Mouse (Mus musculus): ENCODE data around the gene Fbxl17.

Fbxl17 gene

DNA sequence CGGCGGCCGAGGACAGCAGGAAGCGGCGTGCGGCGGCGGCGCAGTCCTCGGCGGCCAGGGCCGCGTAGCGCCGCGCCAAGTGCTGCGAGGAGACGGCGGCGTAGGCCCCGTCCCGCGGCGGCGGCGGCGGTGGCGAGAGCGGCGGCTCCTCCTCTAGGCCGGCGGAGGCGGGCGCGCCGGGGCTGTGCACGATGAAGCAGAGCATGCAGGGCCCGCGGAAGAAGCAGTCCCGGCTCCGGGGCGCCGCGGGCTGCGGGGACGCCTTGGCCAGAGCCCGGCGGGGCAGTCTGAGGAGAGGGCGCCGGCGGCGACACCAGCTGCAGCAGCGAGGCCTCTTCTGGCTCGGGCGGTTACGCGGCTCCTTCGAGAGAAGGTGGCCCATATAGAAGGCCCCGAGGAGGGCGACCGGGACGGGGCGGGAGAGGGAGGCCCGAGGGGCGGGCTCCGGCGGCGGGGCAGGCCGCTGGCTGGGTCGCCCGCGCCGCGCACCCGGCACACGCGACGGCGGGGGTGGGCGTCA lies at the start of gene Fbxl17:
Gene Fbxl17, minus strand, starts transcription at position 382 of the 520 bp plus-strand sequence.
- DNase-seq = peak; percentile 67

DNA sequence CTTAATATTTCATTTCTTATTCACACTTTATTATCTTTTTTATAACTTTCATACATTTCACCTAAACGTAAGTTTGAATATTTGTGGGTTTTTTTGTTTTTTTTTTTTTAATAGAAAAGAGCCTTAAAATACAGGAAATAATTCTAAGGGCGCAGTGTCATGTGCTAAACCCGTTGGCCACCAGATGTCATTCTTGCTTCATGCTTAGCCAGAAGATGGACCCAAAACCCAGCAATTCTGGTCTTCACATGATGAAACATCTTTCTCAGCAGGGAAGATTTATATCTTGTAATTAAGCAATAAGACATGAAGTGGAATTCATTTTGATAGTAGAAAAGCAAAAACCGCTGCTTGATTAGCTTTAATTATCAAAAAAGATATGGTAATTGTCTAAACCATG lies 47.6 kb upstream of the Fbxl17 start:
- DNase-seq = no peak

DNA sequence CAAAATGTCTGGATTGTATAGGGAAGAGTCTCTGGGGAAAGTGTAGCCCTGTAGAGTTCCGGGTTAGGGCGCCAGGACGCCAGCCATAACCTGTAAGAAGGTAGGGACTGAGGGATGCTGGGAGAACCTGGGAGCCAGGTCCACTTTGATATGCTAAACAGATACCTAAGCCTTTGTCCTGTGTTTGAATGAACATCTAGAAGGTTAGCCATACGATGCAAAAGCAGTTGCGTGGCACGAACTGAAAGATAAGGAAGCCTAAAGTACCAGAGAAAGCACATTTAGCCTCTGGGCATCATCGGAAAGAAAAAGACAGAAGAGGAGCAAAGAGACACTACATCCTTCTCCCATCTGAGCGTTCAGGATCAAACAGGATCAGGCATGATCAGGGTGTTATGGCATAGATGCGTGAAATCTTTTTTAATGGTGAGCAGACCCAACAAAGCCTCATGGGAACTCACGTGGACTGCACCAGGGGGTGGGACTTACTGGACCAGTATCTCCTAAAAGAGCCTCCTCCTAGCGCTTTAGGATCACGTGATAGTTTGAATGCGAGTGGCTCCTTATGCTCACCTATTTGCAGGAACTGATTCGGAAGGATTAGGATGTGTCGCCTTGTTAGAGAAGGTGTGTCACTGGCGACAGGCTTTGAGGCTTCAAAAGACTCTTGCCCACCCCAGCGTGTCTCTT lies 34.9 kb upstream of the Fbxl17 start:
- no peak for DNase-seq

DNA sequence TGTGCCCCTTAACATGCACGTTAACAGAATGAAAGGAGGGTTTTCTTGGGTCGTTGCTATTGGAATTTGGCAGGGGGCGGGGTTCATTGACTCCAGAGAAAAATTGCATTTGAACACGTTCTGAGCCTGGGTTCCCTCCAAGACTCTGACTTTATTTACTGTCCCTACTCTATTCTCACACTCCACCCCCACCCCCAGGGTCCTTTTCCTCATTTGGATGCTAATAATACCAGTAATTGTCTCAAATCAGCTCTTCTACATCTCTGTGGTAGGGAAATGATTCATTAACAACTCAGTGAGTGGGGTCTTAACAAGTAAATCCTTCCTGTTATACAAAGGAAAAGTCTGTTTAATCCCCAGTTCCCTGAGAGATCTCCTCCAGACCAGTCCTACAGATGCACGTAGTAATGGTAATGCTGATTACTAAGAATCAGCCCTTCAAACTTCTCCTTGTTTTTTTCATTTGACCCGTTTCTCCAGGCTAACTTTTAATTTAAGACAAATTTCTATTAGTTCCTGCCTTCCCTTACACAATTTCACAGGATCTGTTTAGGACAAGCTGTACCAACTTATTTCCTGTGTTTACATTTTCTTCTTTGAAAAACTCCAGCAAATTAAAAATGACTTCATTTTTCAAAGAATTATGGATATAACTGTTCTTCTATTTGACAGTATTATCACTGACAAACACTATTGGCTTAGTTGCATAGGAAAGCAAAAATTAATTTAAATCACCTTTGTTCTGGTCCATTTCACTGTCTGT lies 33.4 kb upstream of the Fbxl17 start:
- DNase-seq = no peak

DNA sequence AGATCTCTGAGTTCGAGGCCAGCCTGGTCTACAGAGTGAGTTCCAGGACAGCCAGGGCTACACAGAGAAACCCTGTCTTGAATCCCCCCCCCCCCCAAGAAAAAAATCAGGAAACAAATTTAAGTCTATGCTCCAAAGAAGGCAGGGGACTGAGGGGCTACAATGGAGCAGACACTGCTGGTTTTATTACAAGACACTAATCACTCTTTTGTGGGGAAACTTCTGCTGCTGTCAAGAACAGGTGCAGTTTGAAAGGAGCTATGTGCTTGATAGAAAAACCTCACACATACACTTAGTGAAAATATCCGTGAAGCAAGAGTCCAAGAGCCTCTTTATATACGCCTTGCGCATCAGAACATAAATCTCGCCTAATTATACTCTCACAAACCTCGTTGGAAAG lies 29.7 kb upstream of the Fbxl17 start:
- no peak for DNase-seq

DNA sequence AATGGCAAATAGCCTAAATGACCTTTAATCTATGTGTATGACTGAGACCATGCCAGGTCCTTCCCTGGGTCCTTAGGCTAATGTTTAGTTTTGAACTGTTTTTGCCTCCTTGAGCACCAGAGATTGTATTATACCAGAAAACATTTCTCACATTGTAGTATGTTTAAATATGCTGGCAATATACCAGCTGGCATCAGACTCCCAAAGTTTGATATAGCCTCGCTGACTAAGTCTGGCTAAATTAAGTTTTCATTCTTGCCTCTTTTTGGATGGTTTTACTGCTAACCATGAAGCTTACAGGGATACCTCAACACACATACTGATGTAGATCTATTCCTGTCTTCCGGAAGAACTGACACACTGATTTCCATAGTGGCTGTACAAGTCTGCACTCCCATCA lies 20.9 kb upstream of the Fbxl17 start:
- peak; percentile 12 for DNase-seq

DNA sequence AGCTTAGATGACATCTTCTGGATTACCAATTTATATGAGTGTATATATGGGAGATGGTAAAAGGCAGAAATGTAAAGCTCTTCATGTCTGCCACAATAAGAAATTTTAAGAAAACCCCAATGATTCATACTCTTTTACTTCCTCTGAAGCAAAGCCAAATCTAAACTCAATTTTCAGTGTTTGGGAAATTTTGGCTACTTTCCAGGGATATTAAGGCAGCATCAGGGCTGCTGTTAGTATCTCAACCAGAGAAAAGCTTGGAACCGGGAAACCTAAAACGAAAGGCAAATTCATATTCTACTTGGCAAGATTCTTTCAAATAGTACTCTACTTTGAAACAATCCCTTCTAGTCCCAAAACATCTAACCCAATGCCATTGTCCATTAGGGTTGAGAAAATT lies 10.6 kb upstream of the Fbxl17 start:
- DNase-seq = no peak

DNA sequence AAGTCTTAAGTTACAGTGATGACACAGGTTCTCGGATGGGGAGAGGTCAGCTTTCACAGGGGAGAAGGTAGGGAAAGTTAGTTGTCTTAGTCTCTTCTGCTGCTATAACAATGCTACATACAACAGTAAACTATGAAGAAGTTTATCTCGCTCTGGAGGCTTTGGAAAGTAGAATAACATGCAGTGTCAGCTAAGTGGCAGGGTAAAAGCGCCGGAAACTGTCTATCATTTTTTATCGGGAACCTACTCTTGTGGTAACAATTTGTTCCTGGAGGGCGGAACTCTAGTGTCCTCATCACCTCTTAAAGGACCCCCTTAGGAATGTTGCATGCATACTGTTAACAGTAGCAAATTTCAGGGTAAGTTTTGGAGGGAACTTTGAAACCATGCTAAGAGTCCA lies 1.3 kb upstream of the Fbxl17 start:
- DNase-seq = no peak

DNA sequence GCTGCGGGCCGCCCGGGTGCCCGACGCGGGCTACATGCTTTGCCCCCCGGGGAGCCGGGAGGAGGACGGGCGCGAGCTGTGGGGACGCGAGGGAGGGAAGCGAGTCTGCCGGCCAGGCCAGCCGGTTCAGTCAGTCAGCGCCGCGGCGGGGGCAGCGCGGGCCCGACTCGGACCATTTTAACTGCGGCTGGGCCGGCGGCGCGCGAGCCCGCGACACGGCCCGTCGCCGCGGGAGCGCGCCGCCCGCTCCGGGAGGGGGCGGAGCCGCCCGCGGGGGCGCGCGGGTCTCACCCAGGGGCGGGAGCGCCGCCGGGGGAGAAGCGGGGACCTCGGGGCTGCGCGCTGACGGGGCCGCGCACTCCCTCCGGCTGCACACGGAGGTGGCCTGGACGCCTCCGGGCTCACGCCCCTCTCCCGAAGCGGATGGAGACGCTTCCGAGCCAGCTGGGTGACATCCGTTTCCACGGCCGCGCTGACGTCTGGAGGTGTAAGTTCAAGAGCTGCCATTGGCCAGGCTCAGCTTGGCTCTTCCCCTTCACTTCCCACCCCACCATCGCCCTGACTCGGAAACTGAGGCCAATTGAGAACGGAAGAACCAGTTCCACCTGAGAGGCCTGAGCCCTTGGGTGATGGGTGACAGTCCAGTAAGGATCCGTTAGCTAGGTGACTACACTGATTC lies 478 bp upstream of the Fbxl17 start:
- DNase-seq = peak; percentile 79

DNA sequence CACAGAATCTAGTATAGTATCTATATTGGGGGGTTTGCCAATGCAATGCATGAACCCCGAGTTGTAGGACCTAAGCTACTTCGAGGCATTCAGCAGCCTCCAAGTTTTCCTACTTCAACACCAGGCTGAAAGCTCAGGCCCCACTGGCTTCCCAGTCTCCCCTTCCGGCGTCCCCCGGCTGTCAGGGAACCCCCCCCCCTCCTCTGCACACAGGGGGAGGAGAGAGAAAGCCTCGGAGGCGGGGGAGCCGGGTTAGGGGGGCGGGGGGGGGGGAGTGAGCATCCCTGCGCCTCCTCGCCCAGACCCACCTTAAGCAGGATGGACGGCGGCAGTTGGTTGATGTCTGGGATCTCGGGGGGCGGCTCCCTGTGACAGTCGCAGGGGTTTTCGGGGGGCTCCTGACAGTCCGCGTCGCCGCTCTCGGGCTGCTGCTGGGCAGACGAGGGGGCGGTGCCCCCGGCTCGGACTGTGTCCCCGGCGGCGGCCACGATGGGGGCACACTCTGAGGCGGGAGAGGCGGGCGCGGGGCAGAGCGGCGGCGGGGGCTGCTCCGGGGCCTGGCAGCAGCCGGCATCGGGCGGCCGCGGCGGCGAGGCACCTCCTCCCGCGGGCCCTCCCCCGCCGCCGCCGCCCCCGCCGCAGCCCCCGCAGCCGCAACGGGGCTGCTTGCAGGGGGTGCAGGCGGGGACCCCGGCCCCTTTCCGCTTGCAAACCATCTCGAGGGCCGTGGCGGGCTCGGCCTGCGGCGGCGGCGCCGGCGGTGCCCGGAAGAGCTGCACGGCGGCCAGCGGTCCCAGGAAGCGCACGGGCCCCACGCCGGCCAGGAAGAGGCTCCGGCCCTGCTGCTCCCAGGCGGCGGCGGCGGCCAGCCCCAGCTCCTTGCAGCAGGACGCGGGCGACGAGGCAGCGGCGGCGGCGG lies 841 bp downstream of the Fbxl17 start:
- DNase-seq = peak; percentile 56

DNA sequence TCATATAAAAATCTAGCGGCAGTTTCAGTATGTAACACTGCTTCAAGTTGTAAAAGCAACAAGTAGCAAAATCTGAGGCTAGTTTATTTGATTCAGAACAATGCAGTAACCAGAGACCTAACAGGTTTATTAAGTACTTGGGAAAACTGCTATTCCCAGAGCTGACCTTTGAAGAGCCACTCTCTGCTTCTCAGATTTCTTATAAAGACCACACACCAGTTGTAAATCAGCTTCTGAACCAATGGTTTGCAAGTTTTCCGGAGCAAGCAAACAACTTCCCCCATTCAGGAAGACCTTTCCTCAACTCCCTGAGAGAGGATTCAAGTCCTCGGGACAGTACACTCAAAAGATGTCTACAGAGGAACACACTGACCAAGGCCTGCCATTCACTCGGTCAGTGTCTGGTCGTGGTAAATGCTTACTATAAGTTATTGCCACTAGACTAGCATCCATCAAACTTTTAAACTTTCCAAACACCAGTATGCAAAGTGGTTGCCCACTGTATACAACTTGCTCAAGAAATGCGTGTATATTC lies 1.6 kb downstream of the Fbxl17 start:
- no peak for DNase-seq

DNA sequence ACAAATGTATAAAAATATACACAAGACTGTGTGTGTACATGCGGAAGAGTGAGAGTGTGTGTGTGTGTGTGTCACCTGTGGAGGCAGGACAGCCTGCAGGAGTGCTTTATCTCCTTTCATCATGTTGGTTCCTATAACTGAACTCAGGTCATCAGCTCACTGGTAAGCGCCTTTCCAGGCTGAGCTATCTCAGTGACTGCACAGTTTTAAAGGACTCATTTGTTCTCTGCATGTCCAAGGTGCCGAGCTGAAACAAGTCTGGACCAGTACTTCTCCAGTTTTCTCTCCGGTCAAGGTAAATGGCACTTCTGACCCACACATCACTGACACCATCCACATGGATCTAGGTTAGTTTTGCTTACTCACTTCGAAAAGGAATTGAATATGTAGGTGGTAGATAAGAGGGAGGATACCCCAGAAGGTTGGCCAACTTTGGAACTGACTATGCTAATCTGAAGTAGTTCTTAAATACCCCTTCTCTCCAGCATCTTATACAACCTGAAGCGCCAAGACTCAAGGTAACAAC lies 2.5 kb downstream of the Fbxl17 start:
- DNase-seq = no peak

DNA sequence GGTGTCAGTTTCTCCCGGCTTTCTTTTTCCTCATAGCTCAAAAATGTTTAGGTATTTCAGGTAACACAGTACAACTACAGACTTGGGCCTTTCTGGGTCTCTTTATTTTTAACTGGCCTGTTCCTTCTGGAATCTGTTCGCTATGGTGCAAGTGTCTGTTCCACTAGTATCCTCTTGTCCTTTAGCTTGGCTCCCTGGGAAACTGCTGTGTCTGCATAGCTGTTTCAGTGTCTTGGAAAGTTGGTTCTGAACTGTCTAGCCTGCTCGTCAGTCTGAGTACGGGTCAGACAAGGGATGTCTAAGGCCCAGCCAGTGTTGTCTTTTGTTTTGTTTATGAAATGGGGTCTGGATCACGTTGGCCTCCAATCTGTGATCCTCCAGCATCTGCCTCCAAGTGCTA lies 3.7 kb downstream of the Fbxl17 start:
- DNase-seq = no peak

DNA sequence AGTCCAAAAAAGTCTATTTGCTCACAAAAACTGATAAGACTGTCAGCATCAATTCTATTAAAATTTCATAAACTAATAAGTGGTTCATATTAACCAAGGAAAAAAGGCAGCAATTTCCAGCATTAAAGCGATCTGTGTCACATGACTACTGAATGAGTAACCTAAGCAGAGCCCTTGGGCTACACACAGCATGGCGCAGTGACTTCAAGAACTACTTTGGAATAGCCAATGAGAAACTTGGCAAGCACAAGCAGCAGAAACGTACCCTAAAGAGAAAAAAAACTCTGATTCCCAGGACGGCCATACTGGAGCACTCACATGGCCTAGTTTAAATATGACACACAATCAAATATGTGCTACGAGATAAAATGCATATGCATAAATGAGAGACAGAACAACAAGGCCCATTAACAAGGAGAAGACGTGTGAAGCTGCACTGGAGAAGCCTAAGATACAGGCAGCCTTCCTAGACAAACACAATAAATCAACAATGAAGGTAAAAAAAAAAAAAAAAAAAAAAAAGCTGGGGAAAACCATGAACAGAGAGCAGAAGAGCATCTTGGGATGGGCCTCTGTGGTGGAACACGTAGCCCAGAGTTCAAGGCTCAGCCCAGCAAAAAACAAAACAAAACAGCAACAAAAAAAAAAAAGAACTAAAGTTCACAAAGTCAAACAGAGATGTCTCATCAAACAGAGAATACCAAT lies 5.8 kb downstream of the Fbxl17 start:
- no peak for DNase-seq

DNA sequence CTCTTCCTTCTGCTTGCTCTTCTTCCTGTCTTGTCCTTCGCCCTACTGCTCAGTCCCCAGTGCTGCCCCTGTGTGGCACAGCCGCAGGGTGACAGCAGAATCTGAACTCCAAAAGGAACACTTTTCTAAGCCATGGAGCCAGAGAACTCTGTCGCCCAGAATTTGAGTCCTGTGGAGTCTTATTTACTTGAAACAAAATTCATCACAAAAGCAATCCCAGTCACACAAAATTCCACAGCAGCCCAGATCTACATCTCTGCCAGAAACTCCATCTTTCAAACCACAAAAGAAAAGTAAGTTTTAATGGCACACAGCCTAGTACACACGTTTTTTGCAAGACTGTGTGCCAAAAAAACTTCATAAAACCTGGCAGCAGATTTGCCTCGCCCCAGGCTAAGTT lies 6.5 kb downstream of the Fbxl17 start:
- DNase-seq = no peak

DNA sequence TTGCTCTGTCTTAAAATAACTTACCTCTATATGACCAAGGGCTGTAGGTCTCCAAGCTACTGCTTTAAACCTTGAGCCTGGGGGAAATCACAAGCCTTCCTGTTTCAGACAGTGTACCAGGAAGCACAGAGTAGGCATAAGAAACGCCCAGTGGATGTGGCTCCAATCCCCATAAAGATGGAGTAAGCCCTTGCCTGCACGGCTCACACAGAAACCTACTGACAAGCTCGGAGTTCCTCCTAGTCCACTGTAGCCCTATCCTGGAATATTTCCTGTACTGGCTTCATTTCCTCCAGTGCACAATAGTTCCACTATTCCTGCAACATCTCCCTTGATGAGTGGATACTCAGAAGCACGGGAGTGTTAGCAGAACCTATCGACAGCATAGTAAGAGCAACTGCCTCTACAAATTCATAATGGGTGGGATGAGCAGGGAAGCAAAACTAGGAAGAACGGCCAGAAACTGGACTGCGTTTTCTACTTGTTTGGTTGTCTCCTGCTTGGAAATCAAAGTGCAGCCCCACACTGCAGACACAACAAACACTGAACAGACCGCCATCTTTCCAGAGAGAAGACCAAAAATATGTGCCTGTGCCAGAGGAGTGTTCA lies 7.0 kb downstream of the Fbxl17 start:
- no peak for DNase-seq

DNA sequence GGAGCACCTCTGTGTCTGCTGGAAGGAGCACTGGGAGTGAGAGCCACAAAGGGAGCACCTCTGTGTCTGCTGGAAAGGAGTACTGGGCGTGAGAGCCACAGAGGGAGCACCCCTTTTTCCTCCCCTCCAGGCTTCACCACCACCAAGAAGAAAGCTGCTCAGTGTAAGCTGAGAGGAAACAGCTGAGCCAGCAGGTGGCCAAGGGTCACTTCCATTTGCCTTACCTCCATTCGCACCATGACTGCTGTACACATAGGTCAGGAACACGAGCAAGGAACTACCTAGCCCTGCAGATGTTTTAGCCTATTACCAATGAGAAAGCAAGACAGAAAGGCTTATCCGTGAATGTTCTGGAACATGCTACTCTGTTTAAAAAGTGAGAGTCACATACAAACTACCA lies 10.3 kb downstream of the Fbxl17 start:
- no peak for DNase-seq

DNA sequence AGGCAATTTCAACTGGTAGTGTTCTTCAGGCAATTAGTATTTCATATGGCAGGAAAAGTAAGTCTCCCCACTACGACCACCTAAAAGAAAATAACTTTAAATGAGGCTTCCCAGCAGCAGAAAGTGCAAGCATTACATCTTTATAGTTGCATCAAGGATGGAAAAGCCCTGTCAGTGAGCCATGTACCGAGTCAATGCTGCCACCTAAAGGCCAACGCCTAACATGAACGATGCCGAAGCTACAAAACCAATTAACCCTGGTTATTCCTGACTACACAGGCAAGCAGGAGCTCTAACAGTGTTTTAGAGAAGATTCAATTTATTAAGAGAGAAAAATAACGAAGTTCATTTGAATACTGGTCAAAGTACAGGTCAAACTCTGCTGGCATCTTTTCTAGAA lies 32.0 kb downstream of the Fbxl17 start:
- peak; percentile 66 for DNase-seq

DNA sequence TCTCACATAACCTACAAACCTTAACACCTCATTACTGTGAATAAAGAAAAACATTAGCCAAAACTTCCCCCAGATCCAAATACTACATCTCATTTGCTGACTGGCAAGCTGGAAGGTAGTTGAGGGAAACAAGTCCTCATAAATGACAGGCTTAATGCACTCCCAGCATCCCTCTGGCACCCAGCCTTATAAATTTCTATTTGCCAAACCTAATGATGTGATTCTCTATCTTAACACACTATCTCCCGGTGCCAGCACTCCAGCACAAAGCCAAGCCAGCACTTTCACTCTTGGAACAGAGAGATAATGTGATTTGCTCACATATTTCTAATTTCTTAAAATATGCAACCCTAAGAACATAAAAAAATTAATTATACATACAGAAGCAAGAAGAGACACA lies 34.6 kb downstream of the Fbxl17 start:
- DNase-seq = no peak

DNA sequence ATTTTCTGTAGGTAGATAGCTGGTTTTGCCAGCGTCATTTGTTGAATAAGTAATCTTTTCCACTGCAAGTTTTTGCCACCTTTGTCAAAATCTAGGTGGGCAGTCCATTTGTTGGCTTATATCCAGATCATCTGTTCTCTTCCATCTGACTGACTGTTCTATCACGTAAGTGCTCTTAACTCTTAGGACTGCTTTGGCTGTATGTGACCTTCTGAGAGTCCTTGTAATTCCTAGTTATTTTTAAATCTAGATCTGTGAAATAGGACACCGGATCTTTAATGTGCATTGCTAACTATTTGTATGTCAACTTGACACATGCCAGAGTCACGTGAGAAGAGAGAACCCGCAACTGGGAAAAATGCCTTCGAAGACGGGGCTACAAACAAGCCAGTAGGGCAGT lies 37.3 kb downstream of the Fbxl17 start:
- DNase-seq = no peak
